Mouse (Mus musculus) MEL (cell line): Measurements from ENCODE around the gene Dennd2a.

Source experiments
- CHD2 ChIP-seq: IDR thresholded peaks from 2 replicates; pipeline ENCODE4 v1.6.1; 2011; ENCODE audit warnings: low read length, improper control_type of control experiment
- CTCF ChIP-seq, 3 experiments: IDR thresholded peaks in 2 of 3; conservative IDR thresholded peaks in 1 of 3; 2 replicates each; pipeline ENCODE4 v1.5.1; 2011 to 2012; ENCODE audit warnings: low read length in 3 of 3, low read depth in 2 of 3, mild to moderate bottlenecking in 2 of 3, improper control_type of control experiment in 1 of 3, inconsistent platforms in 1 of 3, mixed read lengths in 1 of 3, moderate library complexity in 1 of 3; ENCODE audit not compliant: control insufficient read depth in 1 of 3, insufficient read depth in 1 of 3, poor library complexity in 1 of 3, severe bottlenecking in 1 of 3
- EP300 ChIP-seq, 2 experiments: IDR thresholded peaks; 2 replicates each; pipeline ENCODE4 v1.6.1; 2011; ENCODE audit warnings: improper control_type of control experiment in 2 of 2, low read length in 2 of 2, low read depth in 1 of 2, mild to moderate bottlenecking in 1 of 2
- GATA1 ChIP-seq: IDR thresholded peaks from 2 replicates; pipeline ENCODE4 v1.6.1; 2011; ENCODE audit warnings: low read depth, low read length, improper control_type of control experiment
- MEF2A ChIP-seq: IDR thresholded peaks from 2 replicates; pipeline ENCODE4 v1.6.1; 2014; ENCODE audit warnings: low read depth, mild to moderate bottlenecking, inconsistent platforms, low read length, improper control_type of control experiment; ENCODE audit not compliant: poor library complexity, insufficient replicate concordance, severe bottlenecking; ENCODE audit errors: extremely low read depth
- MYC ChIP-seq: IDR thresholded peaks from 2 replicates; pipeline ENCODE4 v1.6.1; 2011; ENCODE audit warnings: low read depth, mild to moderate bottlenecking, low read length, improper control_type of control experiment, moderate library complexity
- NELFE ChIP-seq: IDR thresholded peaks from 2 replicates; pipeline ENCODE4 v1.6.1; 2011; ENCODE audit warnings: low read depth, low read length, improper control_type of control experiment
- POLR2A ChIP-seq, 2 experiments: IDR thresholded peaks; 2 replicates each; pipeline ENCODE4 v1.6.1; 2011 to 2012; ENCODE audit warnings: low read length in 2 of 2, mild to moderate bottlenecking in 2 of 2, control low read depth in 1 of 2, improper control_type of control experiment in 1 of 2, low read depth in 1 of 2, moderate library complexity in 1 of 2; ENCODE audit not compliant: control insufficient read depth in 1 of 2, insufficient read depth in 1 of 2, poor library complexity in 1 of 2
- ZKSCAN1 ChIP-seq: IDR thresholded peaks from 2 replicates; pipeline ENCODE4 v1.6.1; 2012; ENCODE audit warnings: low read depth, mild to moderate bottlenecking, inconsistent platforms, low read length, improper control_type of control experiment, moderate library complexity
- ZNF384 ChIP-seq: IDR thresholded peaks from 2 replicates; pipeline ENCODE4 v1.6.1; 2012; ENCODE audit warnings: low read depth, mild to moderate bottlenecking, inconsistent platforms, low read length, improper control_type of control experiment

- TF ChIP-seq ZKSCAN1 (no peak), POLR2A (IDR thresholded peaks at IDR 0.05; ENCODE audit: control insufficient read depth in 1 of 2, insufficient read depth in 1 of 2, low read depth in 1 of 2, low read length in 2 of 2, poor library complexity in 1 of 2) (no peak), ZNF384 (no peak), CTCF (IDR thresholded peaks at IDR 0.05 in 2 of 3, conservative IDR thresholded peaks at IDR 0.05 in 1 of 3; ENCODE audit: control insufficient read depth in 1 of 3, insufficient read depth in 1 of 3, low read depth in 2 of 3, low read length in 3 of 3, poor library complexity in 1 of 3, severe bottlenecking in 1 of 3) (no peak), NELFE (no peak), MEF2A (no peak), CHD2 (no peak), MYC (no peak), EP300 (IDR thresholded peaks at IDR 0.05; ENCODE audit: low read depth in 1 of 2, low read length in 2 of 2) (no peak), GATA1 (no peak)
Observed at GRCm38 (mm10) chr6:39492161-39492560, 65.5 kb downstream of the Dennd2a start.
